Mouse (Mus musculus) embryonic stem cell, embryonic (primary cell): ENCODE results near the gene Ttc7b.

Source experiments
- CTCF ChIA-PET, 4 experiments: fragments of 300-600 bp in 2 of 4; fragments of 350-600 bp in 2 of 4; sonication (Branson Sonifier 250); formaldehyde crosslinking; loops; one replicate each; lab custom pipeline; 2022; ENCODE audit warnings: inconsistent platforms in 2 of 4; lab: Charles Lee
- POLR2A ChIA-PET, 4 experiments: fragments of 300-600 bp in 2 of 4; fragments of 350-600 bp in 2 of 4; sonication (Branson Sonifier 250); formaldehyde crosslinking; loops; one replicate each; lab custom pipeline; 2022; ENCODE audit warnings: antibody characterized with exemption in 4 of 4, inconsistent platforms in 1 of 4; lab: Charles Lee

The Ttc7b gene

DNA sequence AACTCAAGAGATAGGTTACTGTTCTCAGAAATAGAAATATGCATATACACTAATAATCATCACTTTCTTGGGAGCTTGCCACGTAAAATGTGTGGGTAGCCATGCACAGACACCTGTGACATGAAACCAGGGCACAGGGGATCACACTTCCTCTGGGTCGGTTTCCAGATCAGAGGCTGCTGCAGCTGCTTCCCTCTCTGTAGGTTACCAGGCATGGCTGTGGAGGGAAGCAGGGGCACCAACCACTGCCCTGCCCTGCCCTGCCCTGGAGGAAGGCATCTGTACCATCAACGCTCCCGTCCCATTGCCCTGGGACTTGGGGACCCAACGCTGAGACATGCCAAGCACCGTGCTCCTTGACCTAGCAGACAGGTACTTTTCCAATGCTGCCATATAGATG is 188.8 kb downstream of the Ttc7b start:
- CTCF ChIA-PET: no interaction called here

DNA sequence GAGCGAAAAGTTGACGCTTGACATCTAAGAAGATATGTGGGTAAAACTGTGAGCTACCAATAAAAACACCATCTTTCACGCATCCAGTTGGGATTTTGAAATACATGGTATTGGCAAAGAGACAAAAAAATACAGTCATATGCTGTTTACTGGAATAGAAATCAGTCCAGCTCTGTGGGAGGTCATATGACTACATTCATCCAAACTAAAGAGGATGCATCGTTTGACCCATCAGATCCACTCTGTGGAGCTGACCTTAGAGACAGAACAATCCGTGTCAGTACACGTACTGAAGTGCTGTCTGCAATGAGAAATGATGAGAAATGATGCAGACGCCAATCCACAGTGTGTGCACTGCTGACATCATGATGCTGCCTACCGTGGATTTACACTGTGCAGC is 190.4 kb downstream of the Ttc7b start:
- ChIA-PET POLR2A (interaction anchor here in 1 of 4 experiments (1.0 to 1.5 kb wide), 4 partner anchors 10 to 143 kb away, joined by 3 to 5 read pairs (median 4); no protein-coding TSS in a partner anchor), CTCF (no interaction called here)

More for the DNA sequence above, 188.8 kb downstream of the Ttc7b start:
- POLR2A ChIA-PET: interaction anchor here in 2 of 4 experiments (1.2 to 1.8 kb wide), 2 partner anchors 9 to 16 kb away, joined by 3 to 6 read pairs; no protein-coding TSS in a partner anchor

DNA sequence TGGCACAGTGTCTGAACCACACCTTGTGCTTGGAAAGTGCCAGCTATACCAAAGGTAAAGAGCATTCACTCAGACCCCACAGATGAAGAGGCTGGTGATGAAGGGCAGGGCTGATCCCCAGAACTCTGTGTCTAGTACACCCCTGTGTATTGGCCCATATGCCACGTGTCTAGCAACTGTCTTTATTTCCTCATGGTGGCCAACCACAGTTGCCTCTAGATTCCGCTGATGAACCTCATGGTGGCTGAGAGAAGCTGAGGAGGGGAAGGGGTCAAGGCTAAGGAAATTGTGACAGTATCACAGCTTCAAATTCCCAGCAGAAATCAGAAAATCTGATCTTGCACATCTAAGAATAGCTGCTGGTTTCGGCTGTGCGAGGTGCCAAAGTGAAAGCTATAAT is 191.6 kb downstream of the Ttc7b start:
- POLR2A ChIA-PET: interaction anchor here in 2 of 4 experiments (1.2 to 3.1 kb wide), 7 partner anchors 9 to 142 kb away, joined by 3 to 20 read pairs (median 4); no protein-coding TSS in a partner anchor
- CTCF ChIA-PET: interaction anchor here in 1 of 4 experiments (1.3 kb wide), 1 partner anchor 8 kb away, joined by 3 read pairs; no protein-coding TSS in a partner anchor

DNA sequence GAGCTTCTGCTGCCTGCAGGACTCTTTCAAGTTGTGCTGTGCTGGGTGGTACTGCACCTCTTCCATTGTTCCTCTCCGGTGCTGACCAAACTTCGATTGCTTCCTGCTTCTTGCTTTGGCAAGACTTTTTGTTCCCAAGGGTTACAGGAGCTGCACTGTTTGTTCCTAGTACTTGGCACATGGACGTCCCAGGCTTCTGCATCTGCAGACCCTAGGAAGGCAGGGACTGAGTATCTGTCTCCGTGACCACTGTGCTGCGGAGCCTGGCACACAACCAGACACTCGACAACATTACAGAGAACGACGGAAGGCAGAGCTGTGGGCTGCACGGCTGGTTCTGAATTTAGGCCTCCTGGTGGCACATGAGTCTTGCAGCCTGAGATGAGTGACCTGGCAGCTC is 192.1 kb downstream of the Ttc7b start:
- CTCF ChIA-PET: interaction anchor here in 1 of 4 experiments (1.3 kb wide), 1 partner anchor 9 kb away, joined by 3 read pairs; no protein-coding TSS in a partner anchor
- POLR2A ChIA-PET: interaction anchor here in 2 of 4 experiments (1.3 to 3.1 kb wide), 5 partner anchors 9 to 141 kb away, joined by 3 to 20 read pairs (median 4); no protein-coding TSS in a partner anchor

DNA sequence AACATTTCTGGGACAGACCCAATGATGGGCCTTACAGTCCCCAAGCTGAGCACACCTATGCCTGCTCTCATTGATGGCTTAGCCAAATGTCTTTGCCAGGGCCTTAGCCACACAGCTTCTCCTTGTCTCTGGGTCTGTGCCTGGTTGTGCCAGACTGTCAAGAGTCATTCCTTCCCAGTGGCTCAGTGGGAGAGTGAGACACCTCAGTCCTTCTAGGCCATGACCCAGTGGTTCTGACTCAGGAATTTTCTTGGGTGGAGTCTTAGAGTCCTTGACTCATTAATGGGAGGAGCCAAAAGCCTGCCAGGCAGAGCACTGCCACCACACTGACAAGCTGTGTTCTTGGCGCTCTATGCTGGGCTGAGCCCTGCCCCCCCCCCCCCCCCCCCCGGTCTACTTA is 193.9 kb downstream of the Ttc7b start:
- ChIA-PET POLR2A (interaction anchor here in 1 of 4 experiments (3.1 kb wide), 1 partner anchor 11 kb away, joined by 20 read pairs; no protein-coding TSS in a partner anchor), CTCF (interaction anchor here in 1 of 4 experiments (1.1 kb wide), 1 partner anchor 30 kb away, joined by 3 read pairs; no protein-coding TSS in a partner anchor)

DNA sequence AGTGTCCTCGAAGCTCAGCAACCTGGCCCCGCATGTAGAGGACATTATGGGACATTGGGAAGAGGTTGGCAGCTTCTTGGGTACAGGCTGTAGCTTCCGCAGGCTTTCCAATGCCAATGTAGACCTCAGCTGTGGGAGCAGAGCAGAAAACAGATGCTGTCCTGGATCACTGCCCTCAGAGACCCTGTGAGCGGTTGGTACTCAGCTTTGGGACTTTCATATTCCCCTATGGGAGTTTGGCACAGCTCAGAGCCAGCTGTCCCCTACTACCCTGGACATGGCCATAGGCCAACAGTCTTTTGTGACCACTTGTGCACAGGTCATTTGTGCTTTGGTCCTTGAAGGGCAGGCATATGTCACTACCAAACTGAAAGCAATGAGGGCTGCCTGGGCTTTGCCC is 195.0 kb downstream of the Ttc7b start:
- POLR2A ChIA-PET: interaction anchor here in 1 of 4 experiments (0.7 to 1.0 kb wide), 2 partner anchors 10 to 15 kb away, joined by 3 read pairs; no protein-coding TSS in a partner anchor
- CTCF ChIA-PET: interaction anchor here in 1 of 4 experiments (0.5 kb wide), 1 partner anchor 42 kb away, joined by 4 read pairs; no protein-coding TSS in a partner anchor

DNA sequence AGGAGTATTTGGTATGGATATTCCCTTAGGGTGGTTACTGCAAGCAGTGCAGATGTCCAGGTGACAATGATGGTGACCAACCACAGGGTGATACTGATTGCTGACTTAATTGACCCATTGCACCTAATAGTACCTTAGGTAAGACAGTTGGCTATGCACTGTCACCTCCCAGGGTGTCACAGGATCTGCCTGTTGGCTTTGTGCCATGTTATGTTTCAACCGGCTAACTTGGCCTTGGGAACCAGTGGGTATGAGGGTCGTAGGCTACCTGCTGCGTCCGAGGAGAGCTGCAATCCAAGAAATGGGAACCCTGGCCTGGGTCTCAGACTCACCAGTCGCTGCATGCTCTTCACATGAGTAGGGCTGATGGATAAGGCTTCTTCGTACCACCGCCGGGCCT is 195.4 kb downstream of the Ttc7b start:
- POLR2A ChIA-PET: interaction anchor here in 1 of 4 experiments (0.7 kb wide), 1 partner anchor 9 kb away, joined by 3 read pairs; no protein-coding TSS in a partner anchor
- CTCF ChIA-PET: interaction anchor here in 1 of 4 experiments (0.5 kb wide), 1 partner anchor 42 kb away, joined by 4 read pairs; no protein-coding TSS in a partner anchor

DNA sequence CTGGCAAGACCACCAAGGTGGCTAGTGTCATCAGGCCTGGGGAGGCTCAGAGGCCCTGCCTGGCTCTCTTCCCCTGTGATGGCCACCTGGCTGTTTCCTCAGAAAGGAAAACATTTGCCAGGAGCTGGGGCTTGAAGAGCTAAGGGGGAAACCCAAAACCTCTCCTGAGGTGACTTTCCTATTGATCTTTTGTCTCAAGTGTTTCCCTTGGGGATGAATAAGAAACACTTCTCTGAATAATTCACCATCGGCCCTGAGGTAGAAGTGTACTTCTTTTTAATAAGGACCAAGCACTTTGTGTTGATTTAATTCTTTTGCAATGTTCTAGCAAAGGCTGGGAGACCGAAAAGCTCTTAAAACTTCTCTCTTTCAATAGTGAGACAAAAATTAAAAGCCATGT is 197.0 kb downstream of the Ttc7b start:
- POLR2A ChIA-PET: interaction anchor here in 2 of 4 experiments (1.1 to 1.4 kb wide), 4 partner anchors 13 to 100 kb away, joined by 3 read pairs; no protein-coding TSS in a partner anchor
- CTCF ChIA-PET: no interaction called here

DNA sequence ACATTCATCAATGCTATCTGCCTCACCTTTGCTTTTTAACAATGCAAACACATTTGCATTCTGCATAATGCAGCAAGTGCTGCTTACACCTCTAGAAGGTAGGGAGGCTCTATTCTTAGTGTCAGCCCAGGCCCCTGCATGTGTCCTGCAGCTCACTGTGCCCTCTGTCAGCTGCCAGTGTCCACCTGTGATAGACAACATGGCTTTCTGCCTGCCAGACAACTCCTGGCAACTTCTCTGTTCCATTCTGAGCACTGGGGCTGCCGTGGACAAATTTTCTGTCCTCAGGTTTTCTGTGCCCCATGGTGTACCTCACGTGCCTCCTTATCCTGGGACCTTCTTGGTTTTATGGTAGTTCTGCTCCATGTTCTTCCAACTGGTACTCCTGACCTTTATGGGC is 198.4 kb downstream of the Ttc7b start:
- CTCF ChIA-PET: no interaction called here

DNA sequence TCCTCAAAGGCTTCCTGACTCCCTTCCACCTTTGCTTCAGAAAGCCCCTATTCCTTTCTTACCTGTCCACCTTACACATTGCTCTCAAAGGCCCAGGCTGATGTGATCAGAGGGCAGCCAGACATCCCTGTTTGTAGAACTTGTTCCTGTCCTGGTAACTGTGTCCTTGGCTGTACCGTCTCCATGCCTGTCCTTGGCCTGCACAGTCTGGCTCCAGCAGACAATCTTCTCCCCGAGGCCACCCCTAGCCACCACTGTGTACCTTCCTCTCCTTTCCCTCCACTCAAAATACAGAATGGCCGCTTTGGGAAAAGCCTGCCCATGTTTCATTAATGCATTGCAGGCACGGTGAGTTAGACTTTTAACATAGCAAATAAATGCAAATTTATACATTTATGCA is 199.1 kb downstream of the Ttc7b start:
- ChIA-PET POLR2A (no interaction called here), CTCF (no interaction called here)

More for the DNA sequence above, 198.4 kb downstream of the Ttc7b start:
- POLR2A ChIA-PET: no interaction called here

DNA sequence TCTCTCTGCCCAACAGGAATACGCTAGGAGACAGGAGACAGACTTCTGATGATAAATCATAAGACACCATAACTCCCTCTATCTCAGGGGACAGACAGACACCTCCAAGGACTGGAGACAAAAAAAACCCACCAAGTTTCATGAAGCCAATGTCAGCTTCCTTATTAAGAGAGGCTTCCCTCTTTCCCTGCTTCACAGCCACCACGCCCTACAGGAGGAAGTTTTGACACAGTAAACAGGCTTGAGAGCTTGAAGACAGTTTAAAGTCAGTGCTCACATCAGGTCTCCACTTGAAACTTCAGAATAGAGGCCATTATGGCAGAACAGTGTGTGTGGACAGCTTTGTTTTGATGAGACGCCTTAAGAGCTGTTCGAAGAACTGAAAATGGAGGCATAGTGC is 200.9 kb downstream of the Ttc7b start:
- CTCF ChIA-PET: interaction anchor here in 2 of 4 experiments (0.5 to 0.7 kb wide), 2 partner anchors 286 to 1538 kb away, joined by 3 read pairs; no protein-coding TSS in a partner anchor
- POLR2A ChIA-PET: interaction anchor here in 1 of 4 experiments (1.0 to 1.4 kb wide), 2 partner anchors 10 to 42 kb away, joined by 3 to 4 read pairs; no protein-coding TSS in a partner anchor

DNA sequence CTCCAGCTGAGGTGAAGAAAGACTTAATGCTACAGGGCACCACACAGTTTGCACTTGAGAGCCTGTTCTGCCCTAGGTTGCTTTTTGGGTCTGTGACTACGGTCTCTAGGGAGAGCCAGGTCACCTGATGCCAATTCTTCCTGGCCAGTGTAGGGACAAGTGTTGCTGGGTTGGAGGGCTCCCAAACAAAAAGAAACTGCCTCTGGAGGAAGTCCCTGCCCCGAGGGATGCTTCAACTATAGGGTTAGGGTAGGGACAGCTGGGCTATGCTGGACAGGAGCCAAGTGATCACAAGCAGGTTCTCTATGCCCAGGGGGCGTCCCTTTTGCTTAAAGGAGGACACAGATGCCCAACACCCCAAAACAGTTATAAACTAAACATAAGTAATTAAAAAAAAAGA is 202.7 kb downstream of the Ttc7b start:
- ChIA-PET POLR2A (interaction anchor here in 1 of 4 experiments (0.6 to 1.4 kb wide), 5 partner anchors 12 to 132 kb away, joined by 3 to 4 read pairs (median 3); no protein-coding TSS in a partner anchor), CTCF (no interaction called here)

DNA sequence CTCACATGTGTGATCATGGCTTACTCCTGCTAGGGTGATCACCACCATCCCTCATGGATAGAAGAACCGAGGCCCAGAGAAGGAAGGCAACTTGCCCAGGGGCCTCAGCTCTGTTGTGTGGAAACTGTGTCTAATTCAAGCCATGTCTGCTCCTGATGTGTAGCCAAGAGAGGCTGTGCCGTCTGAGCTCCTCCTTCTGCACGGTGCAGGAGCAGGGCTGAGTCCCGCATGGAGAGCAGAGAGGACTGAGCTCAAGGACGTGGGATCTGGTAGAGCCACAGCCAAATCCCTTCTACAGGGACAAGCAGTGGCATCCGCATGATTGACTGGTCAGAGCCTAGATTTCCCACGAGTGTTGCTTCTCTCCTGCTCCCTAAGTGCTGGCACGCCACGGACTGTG is 204.5 kb downstream of the Ttc7b start:
- ChIA-PET POLR2A (interaction anchor here in 2 of 4 experiments (0.6 to 1.6 kb wide), 5 partner anchors 9 to 90 kb away, joined by 3 to 6 read pairs (median 3); no protein-coding TSS in a partner anchor), CTCF (no interaction called here)

DNA sequence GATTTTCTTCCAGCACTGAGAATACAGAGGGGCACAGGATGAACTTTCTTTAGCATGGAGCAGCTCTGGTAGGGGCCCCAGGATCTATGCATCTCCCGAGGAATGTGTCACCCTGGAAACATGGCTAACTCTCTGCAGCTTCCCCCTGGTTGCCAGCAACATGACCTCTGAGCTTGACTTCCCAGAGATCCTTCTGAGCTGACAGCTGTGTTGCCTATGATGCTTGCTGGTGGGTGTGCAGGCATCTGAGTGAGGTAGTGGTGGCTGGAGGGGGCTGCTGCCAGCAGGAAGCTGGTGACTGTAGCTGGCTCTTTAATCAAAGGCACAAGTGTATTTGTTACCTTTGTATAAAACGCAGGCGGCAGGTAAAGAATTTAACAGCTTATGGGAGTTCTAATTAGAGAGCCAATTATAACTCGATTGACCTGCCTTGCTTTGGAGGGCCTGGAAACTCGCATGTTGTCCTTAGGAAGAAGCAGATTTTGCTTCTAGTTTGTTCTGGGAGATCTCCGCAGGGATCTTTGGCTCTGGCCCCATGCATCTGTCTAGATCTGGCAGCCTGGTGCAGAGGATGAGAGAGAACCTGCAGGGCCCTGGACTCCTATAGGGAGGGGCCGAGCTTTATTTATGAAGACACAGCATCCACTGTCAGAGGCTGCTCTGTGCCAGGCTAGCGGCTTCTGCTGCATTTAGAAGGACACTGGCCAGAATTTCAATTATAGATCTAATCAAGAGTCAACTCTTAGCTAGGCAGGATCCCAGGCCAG is 205.3 kb downstream of the Ttc7b start:
- ChIA-PET CTCF (interaction anchor here in 1 of 4 experiments (0.5 kb wide), 1 partner anchor 210 kb away, joined by 4 read pairs; no protein-coding TSS in a partner anchor), POLR2A (interaction anchor here in 2 of 4 experiments (0.6 to 1.6 kb wide), 5 partner anchors 10 to 89 kb away, joined by 3 to 6 read pairs (median 3); no protein-coding TSS in a partner anchor)

DNA sequence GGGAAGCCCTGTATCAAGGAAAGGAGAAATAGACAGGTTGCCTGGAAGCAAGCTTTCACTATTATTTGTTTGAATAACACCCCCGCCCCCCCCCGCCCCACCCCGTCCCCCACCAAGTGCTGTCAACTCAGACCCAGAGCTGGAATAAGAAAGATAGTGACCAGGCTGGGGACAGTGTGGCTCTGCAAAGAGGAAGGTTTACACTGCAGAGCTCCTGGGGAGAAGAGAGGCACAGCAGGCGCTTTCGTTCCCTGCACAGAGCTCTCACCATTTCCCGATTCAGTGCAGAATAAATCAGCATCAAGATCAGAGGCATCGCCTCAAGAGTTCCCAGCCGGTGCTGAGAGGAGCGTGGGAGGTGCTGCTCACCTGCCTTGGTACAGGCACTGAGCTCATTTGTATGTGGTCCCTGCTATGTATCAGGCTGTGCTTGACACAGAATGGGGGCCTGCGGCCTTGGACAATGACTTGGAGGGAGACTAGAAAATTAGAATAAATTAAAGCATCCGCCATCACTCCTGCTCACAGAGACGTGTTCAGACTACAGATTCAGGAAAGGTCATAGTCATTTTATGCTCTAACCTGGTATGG is 206.7 kb downstream of the Ttc7b start:
- CTCF ChIA-PET: interaction anchor here in 1 of 4 experiments (0.8 kb wide), 1 partner anchor 815 kb away, joined by 3 read pairs; no protein-coding TSS in a partner anchor
- POLR2A ChIA-PET: no interaction called here

DNA sequence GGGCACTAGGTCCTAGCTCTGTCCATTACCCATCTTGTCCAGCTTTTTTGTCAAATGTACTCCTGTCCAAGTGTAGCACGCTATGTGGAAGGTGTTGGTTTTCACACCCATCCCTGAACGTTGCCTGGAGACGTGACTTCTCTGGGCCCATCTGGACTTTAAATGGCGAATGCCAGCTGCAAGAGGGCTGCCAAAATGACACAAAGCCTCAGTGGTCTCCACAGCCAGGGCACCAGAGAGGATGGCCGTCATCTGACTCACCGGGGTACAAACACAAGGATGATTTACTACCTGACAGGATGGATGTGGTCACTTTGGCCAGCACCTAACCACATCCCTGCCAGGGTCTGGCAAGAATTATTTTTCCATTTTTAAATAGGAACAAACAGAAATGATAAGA is 207.4 kb downstream of the Ttc7b start:
- POLR2A ChIA-PET: interaction anchor here in 2 of 4 experiments (0.6 kb wide), 2 partner anchors 204 to 873 kb away, joined by 3 to 12 read pairs; no protein-coding TSS in a partner anchor
- CTCF ChIA-PET: interaction anchor here in 2 of 4 experiments (0.5 to 0.8 kb wide), 2 partner anchors 430 to 814 kb away, joined by 3 read pairs; no protein-coding TSS in a partner anchor

DNA sequence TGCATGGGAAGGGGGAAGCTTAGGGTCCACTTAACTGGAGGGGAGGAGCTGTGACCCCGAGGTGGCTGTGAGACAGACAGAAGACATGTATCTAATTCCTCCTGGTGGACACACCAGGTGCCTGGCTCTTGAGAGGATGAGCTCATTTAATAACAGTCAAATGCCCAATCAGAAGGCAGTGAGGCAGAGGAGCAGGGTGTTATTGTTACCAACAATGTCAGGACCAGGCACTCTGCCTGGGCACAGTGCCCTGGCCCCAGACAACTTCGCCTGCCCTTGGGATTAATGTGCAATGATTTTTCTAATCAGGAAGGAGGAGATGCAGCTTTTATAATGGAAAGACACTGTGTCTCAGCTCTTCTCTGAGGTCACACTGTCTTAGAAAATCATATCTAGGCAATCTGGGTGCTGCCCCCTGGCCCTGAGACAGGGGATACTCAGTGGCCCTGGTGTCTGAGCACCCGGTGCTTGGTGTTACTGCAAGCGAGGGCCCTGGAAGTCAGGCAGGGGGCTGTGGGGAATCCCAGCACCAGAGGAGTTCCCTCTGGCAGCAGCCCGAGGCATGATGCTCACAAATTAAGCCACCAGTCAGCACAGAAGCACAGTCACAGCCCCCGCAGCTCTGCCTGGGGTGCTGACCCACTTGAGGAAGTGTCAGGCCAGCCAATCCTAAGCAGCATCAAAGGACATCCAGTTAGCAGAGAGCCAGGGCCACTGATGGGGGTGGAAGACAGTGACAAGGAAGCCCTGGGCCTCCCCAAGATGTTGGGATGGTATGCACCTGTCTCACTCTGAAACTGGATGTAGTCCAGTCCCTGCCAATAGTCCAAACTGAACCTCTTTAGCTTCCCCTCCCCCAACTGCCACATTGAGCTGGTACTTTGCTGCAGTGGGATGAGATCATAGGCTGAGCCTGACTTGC is 209.9 kb downstream of the Ttc7b start:
- POLR2A ChIA-PET: interaction anchor here in 1 of 4 experiments (0.6 to 1.6 kb wide), 5 partner anchors 10 to 485 kb away, joined by 3 to 4 read pairs (median 3); no protein-coding TSS in a partner anchor
- CTCF ChIA-PET: interaction anchor here in 1 of 4 experiments (0.6 kb wide), 1 partner anchor 21 kb away, joined by 5 read pairs; no protein-coding TSS in a partner anchor
